Comparison of ENCODE assay signal across 12 mouse cellular contexts in genomic region chr19:6939106-6940002, GRCm38 (mm10). TPM values are rescaled to one million over a fixed set of nuclear protein-coding genes. Genes with fewer than 3 reads are reported as not detected.
DNase-seq lines count a peak whose midpoint lies in the region; ATAC-seq and TF ChIP-seq lines count a peak whose summit lies in the region.
"Had no signal": no experiment of that assay in that cellular context is flagged by ENCODE, and none has a peak within 500 bp of the region (broad histone marks: within the 10 kb centered on the region; RNA-seq: fewer than 3 reads in every experiment).

No protein-coding gene starts in this region.

- no peaks in the 10 kb centered on the region for H3K9me3 ChIP-seq in midbrain, embryonic 10.5 days (replicated peaks)
- no peaks in the 10 kb centered on the region for H3K9me3 ChIP-seq in midbrain, embryonic 11.5 days (ENCODE audit: control insufficient read depth, low read length)
- H3K9me3 ChIP-seq in hindbrain, postnatal 0 days (ENCODE audit: low read length), result no peaks in the 10 kb centered on the region

- no peak for TF ChIP-seq CTCF in hindbrain, postnatal 0 days (IDR thresholded peaks at IDR 0.05; ENCODE audit: low read depth)

- H3K27me3 ChIP-seq in midbrain, embryonic 10.5 days (ENCODE audit: low read depth, poor library complexity, severe bottlenecking), result peaks cover 47% of the 10 kb centered on the region
- peaks cover 19% of the 10 kb centered on the region for H3K27me3 ChIP-seq in midbrain, embryonic 11.5 days (ENCODE audit: control insufficient read depth, insufficient read depth, low read length)
- H3K27me3 ChIP-seq in hindbrain, postnatal 0 days (ENCODE audit: insufficient read depth, low read length), result no peaks in the 10 kb centered on the region

- H3K9ac ChIP-seq in midbrain, embryonic 11.5 days (ENCODE audit: low read length), result no peak overlapping the region
- H3K9ac ChIP-seq in hindbrain, postnatal 0 days (replicated peaks; ENCODE audit: low read length), result 0 out of 2 replicates have a peak overlapping the region, but pooled peaks have one; percentile 6

- 0 out of 2 replicates have a peak, but pooled peaks cover 2% of the 10 kb centered on the region for H3K36me3 ChIP-seq in midbrain, embryonic 10.5 days
- H3K36me3 ChIP-seq in midbrain, embryonic 11.5 days (ENCODE audit: control insufficient read depth, insufficient read depth, low read length), result no peaks in the 10 kb centered on the region
- no peaks in the 10 kb centered on the region for H3K36me3 ChIP-seq in hindbrain, postnatal 0 days (ENCODE audit: insufficient read depth, low read length)

- peak overlapping the region; percentile 24; the same call in 1 of the 2 replicates for H3K4me3 ChIP-seq in midbrain, embryonic 10.5 days
- no peak overlapping the region for H3K4me3 ChIP-seq in midbrain, embryonic 11.5 days (ENCODE audit: low read depth, low read length)
- H3K4me3 ChIP-seq in hindbrain, postnatal 0 days (ENCODE audit: low read length), result no peak overlapping the region
- H3K4me3 ChIP-seq: erythroblast, embryonic 14.5 days had no signal

- ATAC-seq in cerebellum, adult (ENCODE audit: insufficient number of reproducible peaks, low FRiP score, low TSS enrichment), result no peak
- no peak for ATAC-seq in midbrain, embryonic 11.5 days (ENCODE audit: low FRiP score)
- no peak for ATAC-seq in hindbrain, postnatal 0 days
- ATAC-seq in activated CD4-positive, CD25-positive, alpha-beta regulatory T cell, adult 4 months, result no peak

- 88% methylated on average over 20 of the region's 20 CpGs for WGBS in midbrain, embryonic 10.5 days
- 89% methylated on average over 20 of the region's 20 CpGs for WGBS in midbrain, embryonic 11.5 days
- 90% methylated on average over 20 of the region's 20 CpGs for WGBS in hindbrain, postnatal 0 days

- H3K4me2 ChIP-seq in midbrain, embryonic 11.5 days, result no peak overlapping the region
- peak overlapping the region; percentile 99 for H3K4me2 ChIP-seq in hindbrain, postnatal 0 days (ENCODE audit: low read depth, low read length)

- peak; percentile 70 for DNase-seq in cerebellum, adult 9-10 months
- no peak for DNase-seq in midbrain, embryonic 10.5 days (ENCODE audit: low spot score)
- DNase-seq in midbrain, embryonic 11.5 days (ENCODE audit: low spot score, missing footprints), result no peak
- no peak for DNase-seq in hindbrain, postnatal 0 days (ENCODE audit: low spot score)
- peak; percentile 43 for DNase-seq in testis, postnatal 10 days (ENCODE audit: low spot score)
- DNase-seq in embryo, embryonic 10.5 days (ENCODE audit: low spot score), result no peak
- DNase-seq: kidney, adult 8-10 months; lung, adult 18-20 months had no signal

- peaks cover 47% of the 10 kb centered on the region for H3K4me1 ChIP-seq in midbrain, embryonic 10.5 days
- peaks cover 14% of the 10 kb centered on the region for H3K4me1 ChIP-seq in midbrain, embryonic 11.5 days (ENCODE audit: control insufficient read depth, insufficient read depth, low read length)
- peaks cover 24% of the 10 kb centered on the region for H3K4me1 ChIP-seq in hindbrain, postnatal 0 days (ENCODE audit: insufficient read depth, low read length)

- no peak overlapping the region for H3K27ac ChIP-seq in midbrain, embryonic 10.5 days (replicated peaks)
- H3K27ac ChIP-seq in midbrain, embryonic 11.5 days (ENCODE audit: low read depth, low read length), result no peak overlapping the region
- H3K27ac ChIP-seq in hindbrain, postnatal 0 days, result no peak overlapping the region

RNA-seq across cellular contexts. Expression of gene Bad, which starts 2.3 kb away (rescaled TPM):
- polyA plus RNA-seq in midbrain, embryonic 10.5 days (2016; fragmentation: Nextera tagmentation; extraction: Ambion mirVana), result 66.6 and 69.8 TPM in 2 replicates
- polyA plus RNA-seq in midbrain, embryonic 11.5 days (2014; fragmentation: Nextera tagmentation; extraction: Ambion mirVana), result 53.7 and 55.9 TPM in 2 replicates
- total RNA-seq in hindbrain, postnatal 0 days (2014; rRNA removed), result 58.2 and 67.0 TPM in 2 replicates
- polyA plus RNA-seq in hindbrain, postnatal 0 days (2015; fragmentation: Nextera tagmentation; extraction: Ambion mirVana), result 86.6 and 88.0 TPM in 2 replicates
- 10 to 100 TPM; 42.6 to 60.5 TPM for polyA plus RNA-seq in activated CD4-positive, CD25-positive, alpha-beta regulatory T cell, adult 4 months (2017; shearing (Covaris generic))

RNA-seq across cellular contexts. Expression of gene Gpr137, which starts 2.9 kb away (rescaled TPM):
- 29.5 and 33.9 TPM in 2 replicates for polyA plus RNA-seq in midbrain, embryonic 10.5 days (2016; fragmentation: Nextera tagmentation; extraction: Ambion mirVana)
- 28.0 and 32.0 TPM in 2 replicates for polyA plus RNA-seq in midbrain, embryonic 11.5 days (2014; fragmentation: Nextera tagmentation; extraction: Ambion mirVana)
- total RNA-seq in hindbrain, postnatal 0 days (2014; rRNA removed), result 122 and 129 TPM in 2 replicates
- 65.6 and 68.7 TPM in 2 replicates for polyA plus RNA-seq in hindbrain, postnatal 0 days (2015; fragmentation: Nextera tagmentation; extraction: Ambion mirVana)
- polyA plus RNA-seq in activated CD4-positive, CD25-positive, alpha-beta regulatory T cell, adult 4 months (2017; shearing (Covaris generic)), result 10 to 100 TPM in 1 of 2 experiments, 1 to 10 TPM in 1; 9.8 to 11.5 TPM

RNA-seq across cellular contexts. Expression of gene Kcnk4, which starts 5.0 kb away (rescaled TPM):
- polyA plus RNA-seq in midbrain, embryonic 10.5 days (2016; fragmentation: Nextera tagmentation; extraction: Ambion mirVana), result 0.11 TPM in 1 of 2 replicates, not detected in the other
- not detected in 2 replicates for polyA plus RNA-seq in midbrain, embryonic 11.5 days (2014; fragmentation: Nextera tagmentation; extraction: Ambion mirVana)
- 13.3 and 17.6 TPM in 2 replicates for total RNA-seq in hindbrain, postnatal 0 days (2014; rRNA removed)
- polyA plus RNA-seq in hindbrain, postnatal 0 days (2015; fragmentation: Nextera tagmentation; extraction: Ambion mirVana), result 15.9 and 21.7 TPM in 2 replicates
- not detected for polyA plus RNA-seq in activated CD4-positive, CD25-positive, alpha-beta regulatory T cell, adult 4 months (2017; shearing (Covaris generic))
- total RNA-seq: granulocyte monocyte progenitor cell, adult 5-6 weeks had no signal
- polyA plus RNA-seq: erythroblast, embryonic 14.5 days had no signal

RNA-seq across cellular contexts. Expression of gene Catsperz, which starts 14.2 kb away (rescaled TPM):
- 0.35 and 0.43 TPM in 2 replicates for polyA plus RNA-seq in midbrain, embryonic 10.5 days (2016; fragmentation: Nextera tagmentation; extraction: Ambion mirVana)
- not detected in 2 replicates for polyA plus RNA-seq in midbrain, embryonic 11.5 days (2014; fragmentation: Nextera tagmentation; extraction: Ambion mirVana)
- 2.0 TPM in 1 of 2 replicates, not detected in the other for total RNA-seq in hindbrain, postnatal 0 days (2014; rRNA removed)
- polyA plus RNA-seq in hindbrain, postnatal 0 days (2015; fragmentation: Nextera tagmentation; extraction: Ambion mirVana), result 2.9 and 3.7 TPM in 2 replicates
- not detected for polyA plus RNA-seq in activated CD4-positive, CD25-positive, alpha-beta regulatory T cell, adult 4 months (2017; shearing (Covaris generic))
- polyA plus RNA-seq: erythroblast, embryonic 14.5 days had no signal

RNA-seq across cellular contexts. Expression of gene Esrra, which starts 17.7 kb away (rescaled TPM):
- 8.9 and 9.5 TPM in 2 replicates for polyA plus RNA-seq in midbrain, embryonic 10.5 days (2016; fragmentation: Nextera tagmentation; extraction: Ambion mirVana)
- 3.4 and 3.7 TPM in 2 replicates for polyA plus RNA-seq in midbrain, embryonic 11.5 days (2014; fragmentation: Nextera tagmentation; extraction: Ambion mirVana)
- 47.0 and 61.6 TPM in 2 replicates for total RNA-seq in hindbrain, postnatal 0 days (2014; rRNA removed)
- polyA plus RNA-seq in hindbrain, postnatal 0 days (2015; fragmentation: Nextera tagmentation; extraction: Ambion mirVana), result 11.8 and 12.3 TPM in 2 replicates
- 1 to 10 TPM; 3.1 to 3.8 TPM for polyA plus RNA-seq in activated CD4-positive, CD25-positive, alpha-beta regulatory T cell, adult 4 months (2017; shearing (Covaris generic))

Comparison
In these comparisons a context has a peak if more than half of its experiments do, and no peak if none do; other contexts are left out.
1. DNase-seq: peak in cerebellum, adult 9-10 months (single experiment) and testis, postnatal 10 days (single experiment); none in midbrain, embryonic 10.5 days (single experiment), midbrain, embryonic 11.5 days (single experiment), hindbrain, postnatal 0 days (single experiment) and embryo, embryonic 10.5 days (single experiment).
2. RNA of gene Kcnk4, which starts 5.0 kb away (polyA plus RNA-seq): 15.9 to 21.7 TPM in hindbrain, postnatal 0 days; not detected in activated CD4-positive, CD25-positive, alpha-beta regulatory T cell, adult 4 months, 0.11 TPM in midbrain, embryonic 10.5 days and not detected in midbrain, embryonic 11.5 days; every median in the first group is over 10 times any median in the second.